Mouse (Mus musculus): ENCODE measurements around the gene Nelfe. TPM values are rescaled to one million over a fixed set of nuclear protein-coding genes. Genes with fewer than 3 reads are reported as not detected.
A peak's percentile ranks its signal among the peaks of the same experiment; 100 is the strongest.
"Not testable (repeated sequence)": the region's sequence is repeated elsewhere in the genome, so short reads cannot be mapped to it uniquely, and the experiment has no call there.

The Nelfe gene
- 73.5 and 79.5 TPM in 2 replicates for polyA plus RNA-seq (2015; fragmentation: Nextera tagmentation; extraction: Ambion mirVana)

DNA sequence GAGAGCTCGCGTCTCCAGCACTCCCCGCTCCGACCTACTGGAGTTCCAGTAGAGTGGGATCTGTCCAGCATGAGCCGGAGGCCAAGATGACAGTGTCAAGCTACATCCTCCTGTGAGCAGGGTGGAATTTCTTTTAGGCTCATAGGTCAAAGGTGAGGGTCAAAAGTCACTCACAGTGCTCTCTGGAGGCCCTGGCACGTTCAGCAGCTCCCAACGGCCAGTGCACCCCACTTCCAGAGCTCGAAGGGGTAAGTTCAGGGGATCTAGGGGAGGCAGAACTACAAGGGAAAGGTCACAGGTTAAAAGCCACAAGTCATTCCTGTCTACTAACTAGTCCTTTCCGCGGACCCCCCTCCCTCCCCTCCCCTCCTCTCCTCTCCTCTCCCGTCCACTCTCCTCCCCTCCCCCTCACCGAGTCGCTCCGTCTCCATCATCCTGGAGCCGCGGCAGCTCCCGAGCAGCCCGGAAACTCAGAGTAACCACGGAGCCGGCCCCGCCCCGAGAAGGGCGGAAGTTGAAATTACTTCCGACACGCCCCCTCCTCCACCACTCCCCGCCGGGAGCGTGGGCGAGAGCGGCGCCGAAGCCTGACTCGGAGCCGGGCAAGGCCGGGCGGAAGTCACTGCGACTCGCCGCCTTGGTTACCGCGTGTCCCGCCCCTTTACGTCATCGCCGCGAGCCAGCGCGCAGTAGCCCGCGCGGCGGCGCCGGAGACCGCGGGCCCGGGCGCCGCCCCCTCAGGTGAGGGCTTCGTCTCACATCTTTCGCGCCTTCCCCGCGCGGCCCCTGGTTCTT is at the start of gene Nelfe, which contains the start of gene Skiv2l:
Gene Nelfe (plus strand): TSS at position 670 of the 795 bp plus-strand sequence.
Gene Skiv2l (minus strand): TSS at position 489 of the 795 bp plus-strand sequence.
- 1% methylated on average over 65 of the region's 65 CpGs for WGBS
- peak within 1 kb of the TSS; percentile 56; the same call in 1 of the 2 replicates for H3K27ac ChIP-seq
- H3K9me3 ChIP-seq (replicated peaks; ENCODE audit: low read length), result no peaks in the 10 kb centered on the region
- DNase-seq (ENCODE audit: low spot score) (peak; percentile 98), ATAC-seq (replicated peaks; ENCODE audit: low FRiP score, low read depth) (peak; percentile 96)
- H3K4me2 ChIP-seq (ENCODE audit: low read length), result peak within 1 kb of the TSS; percentile 97
- peaks cover 52% of the 10 kb centered on the region for H3K36me3 ChIP-seq (ENCODE audit: insufficient read depth, low read length)
- H3K9ac ChIP-seq (ENCODE audit: low read depth, low read length), result peak within 1 kb of the TSS; percentile 80
- peak within 1 kb of the TSS; percentile 87 for H3K4me3 ChIP-seq (replicated peaks; ENCODE audit: low read depth, low read length)
- no peaks in the 10 kb centered on the region for H3K27me3 ChIP-seq (ENCODE audit: insufficient read depth, low read length)
- peaks cover 8% of the 10 kb centered on the region for H3K4me1 ChIP-seq (replicated peaks; ENCODE audit: insufficient read depth, low read length)
- TF ChIP-seq CTCF (IDR thresholded peaks at IDR 0.05; ENCODE audit: low read depth), result no peak

DNA sequence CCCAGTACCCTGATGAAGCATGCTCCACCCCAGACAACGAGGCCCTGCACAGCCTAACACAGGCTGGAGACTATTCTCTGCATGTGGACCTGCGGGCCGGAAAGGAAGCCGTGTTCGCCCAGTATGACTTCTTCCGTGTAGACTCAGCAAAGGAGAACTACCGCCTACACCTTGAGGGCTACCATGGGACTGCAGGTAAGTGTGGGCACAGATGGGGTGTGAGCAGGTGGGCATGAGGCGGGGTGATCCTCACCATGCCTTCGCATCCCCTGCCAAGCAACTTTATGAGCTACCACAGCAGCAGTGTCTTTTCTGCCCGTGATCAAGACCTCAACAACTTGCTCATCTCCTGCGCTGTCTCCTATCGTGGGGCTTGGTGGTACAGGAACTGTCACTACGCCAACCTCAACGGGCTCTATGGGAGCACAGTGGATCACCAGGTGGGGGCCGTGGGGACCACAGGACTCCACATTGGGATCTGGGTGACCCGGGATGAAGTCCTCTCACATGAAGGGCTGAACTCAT is 49.3 kb upstream of the Nelfe start:
- H3K9me3 ChIP-seq (replicated peaks; ENCODE audit: low read length); H3K4me2 ChIP-seq (ENCODE audit: low read length); ATAC-seq (replicated peaks; ENCODE audit: low FRiP score, low read depth); H3K4me3 ChIP-seq (replicated peaks; ENCODE audit: low read depth, low read length); H3K27me3 ChIP-seq (ENCODE audit: insufficient read depth, low read length); H3K4me1 ChIP-seq (replicated peaks; ENCODE audit: insufficient read depth, low read length); H3K9ac ChIP-seq (ENCODE audit: low read depth, low read length); H3K36me3 ChIP-seq (ENCODE audit: insufficient read depth, low read length); DNase-seq (ENCODE audit: low spot score); H3K27ac ChIP-seq: not testable (repeated sequence)
- WGBS, result 94% methylated on average over 16 of the region's 16 CpGs

DNA sequence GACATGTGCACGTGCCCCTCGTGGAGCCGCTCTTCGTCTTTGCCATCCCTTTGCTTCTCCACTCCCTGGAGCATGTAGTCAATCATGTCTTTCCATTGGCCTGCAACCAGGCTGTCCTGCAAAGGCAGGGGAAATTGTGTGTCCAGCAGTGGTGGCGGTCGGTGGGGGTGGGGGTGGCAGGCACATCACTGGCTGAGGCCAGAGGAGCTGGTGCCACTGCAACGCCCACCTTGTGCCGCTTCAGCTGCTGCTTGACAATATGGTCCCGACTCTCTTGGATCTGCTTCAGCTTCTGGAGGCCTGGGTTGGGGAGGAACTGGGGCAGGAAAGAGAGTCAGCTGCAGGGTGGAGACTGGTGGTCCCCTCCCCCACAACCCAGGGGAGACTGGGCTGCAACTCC is 47.4 kb upstream of the Nelfe start:
- WGBS, result 88% methylated on average over 9 of the region's 9 CpGs
- not testable (repeated sequence) for H3K27me3 ChIP-seq (ENCODE audit: insufficient read depth, low read length); H3K4me2 ChIP-seq (ENCODE audit: low read length); H3K4me3 ChIP-seq (replicated peaks; ENCODE audit: low read depth, low read length); ATAC-seq (replicated peaks; ENCODE audit: low FRiP score, low read depth); H3K9ac ChIP-seq (ENCODE audit: low read depth, low read length); DNase-seq (ENCODE audit: low spot score); H3K36me3 ChIP-seq (ENCODE audit: insufficient read depth, low read length); H3K9me3 ChIP-seq (replicated peaks; ENCODE audit: low read length); H3K27ac ChIP-seq; H3K4me1 ChIP-seq (replicated peaks; ENCODE audit: insufficient read depth, low read length)

DNA sequence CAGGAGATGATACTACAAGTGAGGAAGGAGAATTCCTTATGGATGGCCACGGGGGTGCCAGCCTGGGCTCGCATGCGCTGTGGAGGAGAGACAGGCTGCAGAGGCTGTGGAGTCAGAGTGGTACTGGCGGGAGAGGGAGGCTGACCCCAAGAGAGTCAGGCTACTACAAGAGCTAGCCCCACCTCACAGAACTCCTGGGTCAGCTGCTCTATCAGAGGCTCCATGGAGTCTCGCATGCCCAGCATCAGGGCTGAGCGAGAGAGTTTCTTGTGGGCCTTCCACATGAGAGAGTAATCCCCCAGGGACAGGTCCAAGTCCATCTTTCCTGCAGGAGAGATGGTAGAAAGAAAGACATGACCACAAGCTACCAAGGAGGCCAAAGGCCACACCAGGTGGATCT is 46.8 kb upstream of the Nelfe start:
- H3K27ac ChIP-seq; DNase-seq (ENCODE audit: low spot score); H3K4me2 ChIP-seq (ENCODE audit: low read length); H3K9me3 ChIP-seq (replicated peaks; ENCODE audit: low read length); H3K4me1 ChIP-seq (replicated peaks; ENCODE audit: insufficient read depth, low read length); H3K36me3 ChIP-seq (ENCODE audit: insufficient read depth, low read length); H3K27me3 ChIP-seq (ENCODE audit: insufficient read depth, low read length); H3K4me3 ChIP-seq (replicated peaks; ENCODE audit: low read depth, low read length); H3K9ac ChIP-seq (ENCODE audit: low read depth, low read length); ATAC-seq (replicated peaks; ENCODE audit: low FRiP score, low read depth): not testable (repeated sequence)
- WGBS, result 88% methylated on average over 6 of the region's 6 CpGs

DNA sequence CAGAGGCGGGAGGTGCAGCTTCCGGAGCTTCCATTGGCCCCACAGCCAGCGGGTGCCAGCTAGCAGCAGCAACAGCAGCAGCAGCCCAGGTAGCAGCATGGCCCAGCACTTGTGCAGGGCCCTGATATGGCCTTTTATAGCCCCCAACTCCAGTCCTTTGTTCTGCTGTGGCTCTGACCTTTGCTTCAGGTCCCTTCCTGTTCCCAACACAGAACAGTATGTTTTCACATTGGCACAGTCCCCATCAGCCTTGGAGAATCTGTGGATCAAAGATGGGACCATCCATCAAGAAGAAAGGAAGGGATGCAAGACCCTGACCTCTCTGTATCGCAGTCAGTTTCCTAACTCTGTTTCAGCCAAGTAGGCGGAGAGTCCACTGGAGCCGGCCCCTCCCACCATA is 45.9 kb upstream of the Nelfe start, which contains the start of gene Cyp21a1:
Gene Cyp21a1 (minus strand): TSS at position 261 of the 400 bp plus-strand sequence.
- H3K36me3 ChIP-seq (ENCODE audit: insufficient read depth, low read length); H3K27me3 ChIP-seq (ENCODE audit: insufficient read depth, low read length); H3K4me1 ChIP-seq (replicated peaks; ENCODE audit: insufficient read depth, low read length); H3K9ac ChIP-seq (ENCODE audit: low read depth, low read length); H3K4me3 ChIP-seq (replicated peaks; ENCODE audit: low read depth, low read length); H3K9me3 ChIP-seq (replicated peaks; ENCODE audit: low read length); H3K27ac ChIP-seq; DNase-seq (ENCODE audit: low spot score); ATAC-seq (replicated peaks; ENCODE audit: low FRiP score, low read depth); H3K4me2 ChIP-seq (ENCODE audit: low read length): not testable (repeated sequence)
- 83% methylated on average over 2 of the region's 6 CpGs for WGBS

DNA sequence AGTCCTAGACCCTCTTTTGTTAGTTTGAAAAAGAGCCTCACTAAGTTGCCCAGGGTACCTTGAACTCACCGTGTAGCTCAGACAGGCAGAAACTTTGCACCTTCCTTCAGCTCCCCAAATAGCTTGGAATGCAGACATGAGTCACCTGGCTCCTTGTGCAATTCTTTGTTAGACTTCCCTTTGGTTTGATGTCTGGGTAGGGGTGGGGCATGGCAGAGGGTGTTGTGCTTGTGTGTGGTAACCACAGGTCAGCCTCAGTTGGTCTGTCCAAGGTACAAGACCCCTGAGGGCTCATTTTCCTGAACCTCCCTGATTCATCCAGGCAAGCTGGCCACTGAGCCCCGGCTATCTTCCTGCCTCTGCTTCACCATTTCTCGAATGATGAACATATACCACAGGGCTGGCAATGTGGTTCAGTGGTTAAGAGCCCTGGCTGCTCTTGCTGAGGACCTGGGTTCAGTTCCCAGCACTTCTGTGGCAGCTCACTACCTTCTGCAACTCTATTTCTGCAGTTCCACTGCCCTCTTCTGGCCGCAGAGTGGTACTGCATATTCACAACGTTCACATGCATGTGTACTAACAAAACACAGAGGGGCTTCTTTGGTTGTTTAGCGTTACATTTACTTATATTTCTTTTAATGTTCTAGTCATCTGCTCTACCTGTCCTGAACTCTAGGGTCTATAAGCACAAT is 45.2 kb upstream of the Nelfe start:
- Histone ChIP-seq H3K4me2 (ENCODE audit: low read length) (no peak overlapping the region), H3K27ac (no peak overlapping the region), H3K9me3 (replicated peaks; ENCODE audit: low read length) (no peaks in the 10 kb centered on the region), H3K27me3 (ENCODE audit: insufficient read depth, low read length) (no peaks in the 10 kb centered on the region), H3K4me3 (replicated peaks; ENCODE audit: low read depth, low read length) (no peak overlapping the region), H3K36me3 (ENCODE audit: insufficient read depth, low read length) (no peaks in the 10 kb centered on the region), H3K4me1 (replicated peaks; ENCODE audit: insufficient read depth, low read length) (no peaks in the 10 kb centered on the region), H3K9ac (ENCODE audit: low read depth, low read length) (no peak overlapping the region)
- no peak for DNase-seq (ENCODE audit: low spot score)
- 74% methylated on average over 6 of the region's 6 CpGs for WGBS
- peak; percentile 42; the same call in 1 of the 2 replicates for TF ChIP-seq CTCF (IDR thresholded peaks at IDR 0.05; ENCODE audit: low read depth)
- ATAC-seq (replicated peaks; ENCODE audit: low FRiP score, low read depth), result no peak

All from kidney, postnatal 0 days (tissue).